ENCODE assay signal across 11 mouse cellular contexts in the genomic region with DNA sequence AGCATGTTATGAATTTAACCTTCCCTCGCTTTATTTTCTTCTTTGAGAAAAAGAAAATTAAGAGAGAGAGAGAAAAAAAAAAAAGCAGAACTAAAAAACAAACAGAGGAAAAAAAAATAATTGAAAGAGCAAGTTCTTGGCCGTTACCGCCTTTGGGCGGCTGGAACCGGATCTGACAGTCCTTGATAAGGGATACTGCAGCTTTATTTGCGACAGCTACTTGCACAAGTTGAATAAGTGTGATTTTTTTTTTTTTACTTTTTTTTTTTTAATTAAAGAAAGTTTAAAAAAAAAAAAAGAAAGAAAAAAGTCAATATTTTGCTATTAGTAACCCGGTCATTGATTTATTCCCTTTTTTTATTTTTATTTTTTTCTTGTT.
A peak's percentile ranks its signal among the peaks of the same experiment; 100 is the strongest.
DNase-seq lines count a peak whose midpoint lies in the region; ATAC-seq and TF ChIP-seq lines count a peak whose summit lies in the region.
"Had no signal": no experiment of that assay in that cellular context is flagged by ENCODE, and none has a peak within 500 bp of the region (broad histone marks: within the 10 kb centered on the region; RNA-seq: fewer than 3 reads in every experiment).

No protein-coding gene starts in this region.

- H3K4me1 ChIP-seq in bone marrow, adult 2 months (ENCODE audit: control insufficient read depth, insufficient read depth, low read length) = peaks cover 1% of the 10 kb centered on the region; the same call in 1 of the 2 replicates
- H3K4me1 ChIP-seq: embryonic facial prominence, embryonic 12.5 days; intestine, embryonic 15.5 days had no signal

- DNase-seq in kidney, postnatal 10 days = peak; percentile 75
- no peak for DNase-seq in kidney, adult 8-10 months
- peak; percentile 60 for DNase-seq in embryo, embryonic 11 days
- no peak for DNase-seq in gastrocnemius, postnatal 25 days
- no peak for DNase-seq in retina, postnatal 1 day
- DNase-seq: adrenal gland, postnatal 36 days had no signal

- 36% methylated on average over 7 of the region's 7 CpGs for WGBS in bone marrow, adult 2 months

- TF ChIP-seq POLR2A in bone marrow, adult 2 months (IDR thresholded peaks at IDR 0.05; ENCODE audit: borderline replicate concordance, control insufficient read depth, low read depth, low read length) = no peak

- ATAC-seq in megakaryocyte-erythroid progenitor cell, adult 5-6 weeks (replicated peaks; ENCODE audit: low FRiP score, low TSS enrichment, poor library complexity, severe bottlenecking) = peak; percentile 69; the same call in 1 of the 2 replicates
- ATAC-seq: intestine, embryonic 15.5 days had no signal

- no peak for TF ChIP-seq CTCF in bone marrow, adult 2 months (IDR thresholded peaks at IDR 0.05; ENCODE audit: control insufficient read depth, insufficient read depth, low read length)

- peak overlapping the region; percentile 44 for H3K4me3 ChIP-seq in bone marrow, adult 2 months (replicated peaks; ENCODE audit: control insufficient read depth, low read depth, low read length)
- H3K4me3 ChIP-seq: embryonic facial prominence, embryonic 12.5 days; intestine, embryonic 15.5 days; limb, embryonic 10.5 days had no signal

- H3K27ac ChIP-seq in bone marrow, adult 2 months (ENCODE audit: control insufficient read depth, insufficient read depth, low read depth, low read length, poor library complexity) = peak overlapping the region; percentile 88
- H3K27ac ChIP-seq: embryonic facial prominence, embryonic 12.5 days; intestine, embryonic 15.5 days had no signal

Comparison
In these comparisons a context has a peak if more than half of its experiments do, and no peak if none do; other contexts are left out.
1. DNase-seq: peak in kidney, postnatal 10 days (single experiment) and embryo, embryonic 11 days (single experiment); none in kidney, adult 8-10 months (0 of 2), gastrocnemius, postnatal 25 days (single experiment) and retina, postnatal 1 day (single experiment).